Comparison of ENCODE assay signal across 24 mouse cellular contexts in genomic region chr3:68203934-68204467, GRCm38 (mm10).
"Had no signal": no experiment of that assay in that cellular context is flagged by ENCODE, and none has a peak within 500 bp of the region (broad histone marks: within the 10 kb centered on the region; RNA-seq: fewer than 3 reads in every experiment).

No protein-coding gene starts in this region.

- H3K27me3 ChIP-seq: liver, embryonic 12.5 days; liver, embryonic 15.5 days; lung, embryonic 15.5 days; neural tube, embryonic 13.5 days had no signal

- H3K4me2 ChIP-seq: limb, embryonic 13.5 days; liver, embryonic 12.5 days; liver, embryonic 15.5 days; lung, embryonic 15.5 days; neural tube, embryonic 13.5 days had no signal

- H3K9me3 ChIP-seq: limb, embryonic 10.5 days; limb, embryonic 13.5 days; liver, embryonic 12.5 days; liver, embryonic 15.5 days; lung, embryonic 15.5 days; neural tube, embryonic 13.5 days had no signal

- H3K27ac ChIP-seq: layer of hippocampus, adult 2 months; limb, embryonic 10.5 days; limb, embryonic 13.5 days; liver, embryonic 12.5 days; liver, embryonic 15.5 days; lung, embryonic 15.5 days; macrophage; neural tube, embryonic 13.5 days; stomach, postnatal 0 days had no signal

- H3K4me1 ChIP-seq: liver, embryonic 12.5 days; liver, embryonic 15.5 days; lung, embryonic 15.5 days had no signal

- H3K36me3 ChIP-seq: limb, embryonic 10.5 days; limb, embryonic 13.5 days; liver, embryonic 12.5 days; liver, embryonic 15.5 days; lung, embryonic 15.5 days; neural tube, embryonic 13.5 days had no signal

- ATAC-seq: liver, embryonic 12.5 days; midbrain, embryonic 16.5 days had no signal

- H3K9ac ChIP-seq: limb, embryonic 13.5 days; liver, embryonic 12.5 days; liver, embryonic 15.5 days; lung, embryonic 15.5 days; neural tube, embryonic 13.5 days had no signal

- DNase-seq: kidney, adult 18-20 months; kidney, adult 9 months; kidney, postnatal 14 days; layer of hippocampus, adult 9-11 months; liver; lung, adult 18-20 months; lung, postnatal 14 days; right cerebral cortex, adult 18-20 months; right cerebral cortex, postnatal 14 days; right cerebral cortex, postnatal 4 days; thymus, adult 2 months; thymus, postnatal 14 days; thymus, postnatal 4 days had no signal

- H3K4me3 ChIP-seq: layer of hippocampus, adult 2 months; limb, embryonic 10.5 days; limb, embryonic 13.5 days; liver, embryonic 12.5 days; liver, embryonic 15.5 days; lung, embryonic 15.5 days; myocyte; neural tube, embryonic 13.5 days had no signal
